Mouse (Mus musculus) MEL (cell line): Measurements from ENCODE around the gene Cypt12. TPM values are rescaled to one million over a fixed set of nuclear protein-coding genes. Genes with fewer than 3 reads are reported as not detected.

Source experiments
- DNase-seq: peaks from one replicate; pipeline ENCODE4 v3.0.0; 2011; ENCODE audit warnings: low read depth, low spot score
- H3K27ac ChIP-seq: 2 replicates; pipeline ENCODE4 v1.5.1; 2012; ENCODE audit warnings: low read depth, mild to moderate bottlenecking, control low read depth, low read length, moderate library complexity; ENCODE audit not compliant: control insufficient read depth
- H3K27me3 ChIP-seq, 2 experiments: fragments of 150-350 bp in 1 of 2; sonication (generic) in 1 of 2; 2 replicates each; pipeline ENCODE4 v1.6.1; 2012; ENCODE audit warnings: low read length in 2 of 2, mild to moderate bottlenecking in 2 of 2, improper control_type of control experiment in 1 of 2, moderate library complexity in 1 of 2; ENCODE audit not compliant: insufficient read depth in 2 of 2, control insufficient read depth in 1 of 2
- H3K36me3 ChIP-seq, 2 experiments: 2 replicates each; pipeline ENCODE4 v1.6.1; 2012 to 2014; ENCODE audit warnings: low read length in 2 of 2, improper control_type of control experiment in 1 of 2, inconsistent platforms in 1 of 2, mild to moderate bottlenecking in 1 of 2; ENCODE audit not compliant: insufficient read depth in 2 of 2, control insufficient read depth in 1 of 2
- H3K4me1 ChIP-seq, 2 experiments: fragments of 150-350 bp in 1 of 2; sonication (generic) in 1 of 2; 2 replicates each; pipeline ENCODE4 v1.6.1; 2012; ENCODE audit warnings: low read length in 2 of 2, improper control_type of control experiment in 1 of 2, mild to moderate bottlenecking in 1 of 2; ENCODE audit not compliant: insufficient read depth in 2 of 2, control insufficient read depth in 1 of 2
- H3K4me3 ChIP-seq, 2 experiments: fragments of 150-350 bp in 1 of 2; sonication (generic) in 1 of 2; 2 replicates each; pipeline ENCODE4 v1.5.1; 2012; ENCODE audit warnings: low read depth in 2 of 2, low read length in 2 of 2, mild to moderate bottlenecking in 2 of 2, moderate library complexity in 2 of 2, control low read depth in 1 of 2, improper control_type of control experiment in 1 of 2; ENCODE audit not compliant: control insufficient read depth in 1 of 2, insufficient read depth in 1 of 2
- H3K79me2 ChIP-seq: 2 replicates; pipeline ENCODE4 v1.6.1; 2012; ENCODE audit warnings: mild to moderate bottlenecking, low read length, moderate library complexity; ENCODE audit not compliant: control insufficient read depth, poor library complexity, insufficient read depth
- H3K9ac ChIP-seq: 2 replicates; pipeline ENCODE4 v1.6.1; 2012; ENCODE audit warnings: low read depth, mild to moderate bottlenecking, control low read depth, low read length, moderate library complexity; ENCODE audit not compliant: control insufficient read depth, poor library complexity, severe bottlenecking
- H3K9me3 ChIP-seq: fragments of 150-350 bp; sonication (generic); replicated peaks from 2 replicates; pipeline ENCODE4 v1.6.1; 2012; ENCODE audit warnings: mild to moderate bottlenecking, low read length, improper control_type of control experiment, moderate library complexity; ENCODE audit not compliant: insufficient read depth
- BHLHE40 ChIP-seq: IDR thresholded peaks from 2 replicates; pipeline ENCODE4 v1.6.1; 2012; ENCODE audit warnings: low read depth, mild to moderate bottlenecking, inconsistent platforms, low read length, improper control_type of control experiment, borderline replicate concordance
- CHD1 ChIP-seq: IDR thresholded peaks from 2 replicates; pipeline ENCODE4 v1.6.1; 2012; ENCODE audit warnings: low read depth, mild to moderate bottlenecking, inconsistent platforms, low read length, improper control_type of control experiment
- CTCF ChIP-seq, 3 experiments: IDR thresholded peaks in 2 of 3; conservative IDR thresholded peaks in 1 of 3; 2 replicates each; pipeline ENCODE4 v1.5.1; 2011 to 2012; ENCODE audit warnings: low read length in 3 of 3, low read depth in 2 of 3, mild to moderate bottlenecking in 2 of 3, improper control_type of control experiment in 1 of 3, inconsistent platforms in 1 of 3, mixed read lengths in 1 of 3, moderate library complexity in 1 of 3; ENCODE audit not compliant: control insufficient read depth in 1 of 3, insufficient read depth in 1 of 3, poor library complexity in 1 of 3, severe bottlenecking in 1 of 3
- E2F4 ChIP-seq: IDR thresholded peaks from 2 replicates; pipeline ENCODE4 v1.6.1; 2011; ENCODE audit warnings: low read depth, low read length, improper control_type of control experiment, borderline replicate concordance
- ETS1 ChIP-seq: IDR thresholded peaks from 2 replicates; pipeline ENCODE4 v1.6.1; 2012; ENCODE audit warnings: low read depth, mild to moderate bottlenecking, inconsistent platforms, low read length, improper control_type of control experiment, moderate library complexity
- GABPA ChIP-seq: IDR thresholded peaks from 2 replicates; pipeline ENCODE4 v1.6.1; 2012; ENCODE audit warnings: low read depth, mild to moderate bottlenecking, inconsistent platforms, low read length, improper control_type of control experiment, moderate library complexity
- HCFC1 ChIP-seq: IDR thresholded peaks from 2 replicates; pipeline ENCODE4 v1.6.1; 2012; ENCODE audit warnings: low read depth, mild to moderate bottlenecking, inconsistent platforms, low read length, improper control_type of control experiment, moderate library complexity
- JUND ChIP-seq: IDR thresholded peaks from 2 replicates; pipeline ENCODE4 v1.6.1; 2011; ENCODE audit warnings: low read depth, mild to moderate bottlenecking, improper control_type of control experiment, low read length
- KAT2A ChIP-seq: conservative IDR thresholded peaks from 2 replicates; pipeline ENCODE4 v1.6.1; 2012; ENCODE audit warnings: low read depth, low read length, improper control_type of control experiment, inconsistent platforms
- MAFK ChIP-seq: IDR thresholded peaks from 2 replicates; pipeline ENCODE4 v1.6.1; 2011; ENCODE audit warnings: low read depth, mild to moderate bottlenecking, low read length, improper control_type of control experiment, borderline replicate concordance
- MAX ChIP-seq: IDR thresholded peaks from 2 replicates; pipeline ENCODE4 v1.6.1; 2011; ENCODE audit warnings: low read length, improper control_type of control experiment
- MAZ ChIP-seq: IDR thresholded peaks from 2 replicates; pipeline ENCODE4 v1.6.1; 2012; ENCODE audit warnings: low read depth, mild to moderate bottlenecking, inconsistent platforms, low read length, improper control_type of control experiment
- MEF2A ChIP-seq: IDR thresholded peaks from 2 replicates; pipeline ENCODE4 v1.6.1; 2014; ENCODE audit warnings: low read depth, mild to moderate bottlenecking, inconsistent platforms, low read length, improper control_type of control experiment; ENCODE audit not compliant: poor library complexity, insufficient replicate concordance, severe bottlenecking; ENCODE audit errors: extremely low read depth
- MXI1 ChIP-seq: IDR thresholded peaks from 2 replicates; pipeline ENCODE4 v1.6.1; 2011; ENCODE audit warnings: mild to moderate bottlenecking, low read depth, low read length, improper control_type of control experiment
- MYC ChIP-seq: IDR thresholded peaks from 2 replicates; pipeline ENCODE4 v1.6.1; 2011; ENCODE audit warnings: low read depth, mild to moderate bottlenecking, low read length, improper control_type of control experiment, moderate library complexity
- NELFE ChIP-seq: IDR thresholded peaks from 2 replicates; pipeline ENCODE4 v1.6.1; 2011; ENCODE audit warnings: low read depth, low read length, improper control_type of control experiment
- POLR2AphosphoS2 ChIP-seq: IDR thresholded peaks from 2 replicates; pipeline ENCODE4 v1.6.1; 2011; ENCODE audit warnings: low read length, improper control_type of control experiment
- POLR2AphosphoS5 ChIP-seq: IDR thresholded peaks from 2 replicates; pipeline ENCODE4 v1.6.1; 2012; ENCODE audit warnings: low read depth, borderline replicate concordance, mild to moderate bottlenecking, inconsistent platforms, low read length, moderate library complexity, mixed read lengths
- RAD21 ChIP-seq: IDR thresholded peaks from 2 replicates; pipeline ENCODE4 v1.6.1; 2011; ENCODE audit warnings: mild to moderate bottlenecking, low read depth, low read length, improper control_type of control experiment
- SIN3A ChIP-seq: IDR thresholded peaks from 2 replicates; pipeline ENCODE4 v1.6.1; 2012; ENCODE audit warnings: low read length, improper control_type of control experiment, inconsistent platforms
- TCF12 ChIP-seq: IDR thresholded peaks from 2 replicates; pipeline ENCODE4 v1.6.1; 2014; ENCODE audit warnings: low read depth, mild to moderate bottlenecking, inconsistent platforms, low read length, improper control_type of control experiment, moderate library complexity
- USF1 ChIP-seq: IDR thresholded peaks from 2 replicates; pipeline ENCODE4 v1.6.1; 2014; ENCODE audit warnings: low read depth, mild to moderate bottlenecking, inconsistent platforms, low read length, improper control_type of control experiment, moderate library complexity
- ZNF384 ChIP-seq: IDR thresholded peaks from 2 replicates; pipeline ENCODE4 v1.6.1; 2012; ENCODE audit warnings: low read depth, mild to moderate bottlenecking, inconsistent platforms, low read length, improper control_type of control experiment
- polyA plus RNA-seq, 2 experiments: library from polyadenylated mRNA; stranded (reverse) in 1 of 2; unstranded in 1 of 2; fragments of >175 nt in 1 of 2; fragments of >200 nt in 1 of 2; gene quantifications; 2 replicates each; pipeline versions ENCODE4 v1.2.1 to v1.2.4; 2012; ENCODE audit warnings: low replicate concordance in 2 of 2, low read depth in 1 of 2; ENCODE audit not compliant: insufficient read length in 2 of 2, insufficient read depth in 1 of 2, missing spikeins in 1 of 2
- total RNA-seq: library from RNA; depleted of rRNA; stranded (reverse); fragments of 300-350 nt; gene quantifications from 2 replicates; pipeline ENCODE4 v1.2.3, GENCODE M21; 2012; rRNA removed

Gene Cypt12
- not detected in 2 replicates for total RNA-seq
- not detected for polyA plus RNA-seq

GRCm38 (mm10) chr3:17948299-17948698 lies at the start of gene Cypt12:
TSS of gene Cypt12 (plus strand) at chr3:17948410.
- H3K9me3 ChIP-seq = no peaks in the 10 kb centered on the region
- no peaks in the 10 kb centered on the region for H3K79me2 ChIP-seq
- no peak within 1 kb of the TSS for H3K4me3 ChIP-seq
- H3K36me3 ChIP-seq = no peaks in the 10 kb centered on the region
- no peak within 1 kb of the TSS for H3K27ac ChIP-seq
- TF ChIP-seq RAD21 = no peak
- no peak for TF ChIP-seq ZNF384
- no peak for TF ChIP-seq MAZ
- TF ChIP-seq HCFC1 = no peak
- no peak for TF ChIP-seq TCF12
- no peak for TF ChIP-seq MYC
- no peak for TF ChIP-seq MEF2A
- no peak for TF ChIP-seq CHD1
- no peak for TF ChIP-seq KAT2A
- no peak for TF ChIP-seq MAFK
- no peak for TF ChIP-seq SIN3A
- no peak for TF ChIP-seq POLR2AphosphoS5
- no peak for TF ChIP-seq CTCF (IDR thresholded peaks at IDR 0.05 in 2 of 3, conservative IDR thresholded peaks at IDR 0.05 in 1 of 3; ENCODE audit: control insufficient read depth in 1 of 3, insufficient read depth in 1 of 3, low read depth in 2 of 3, low read length in 3 of 3, poor library complexity in 1 of 3, severe bottlenecking in 1 of 3)
- TF ChIP-seq BHLHE40 = no peak
- TF ChIP-seq USF1 = no peak
- no peak for TF ChIP-seq ETS1
- TF ChIP-seq JUND = no peak
- no peak for TF ChIP-seq E2F4
- no peak within 1 kb of the TSS for H3K9ac ChIP-seq
- H3K27me3 ChIP-seq = no peaks in the 10 kb centered on the region
- DNase-seq = no peak
- no peaks in the 10 kb centered on the region for H3K4me1 ChIP-seq

- H3K27me3 ChIP-seq = no peaks in the 10 kb centered on the region
- H3K9me3 ChIP-seq = no peaks in the 10 kb centered on the region
- no peak for TF ChIP-seq JUND
- no peak for TF ChIP-seq MXI1
- TF ChIP-seq NELFE = no peak
- TF ChIP-seq GABPA = no peak
- no peak for TF ChIP-seq MEF2A
- no peak for TF ChIP-seq POLR2AphosphoS2
- TF ChIP-seq MAX = no peak
- no peak for TF ChIP-seq MAFK
- no peak overlapping the region for H3K4me3 ChIP-seq
- no peak overlapping the region for H3K9ac ChIP-seq
- no peak for DNase-seq
- H3K36me3 ChIP-seq = no peaks in the 10 kb centered on the region
- H3K4me1 ChIP-seq = no peaks in the 10 kb centered on the region
- H3K27ac ChIP-seq = no peak overlapping the region
- no peaks in the 10 kb centered on the region for H3K79me2 ChIP-seq
Observed at GRCm38 (mm10) chr3:17913796-17914195, 34.4 kb upstream of the Cypt12 start.
